Mouse (Mus musculus): ENCODE measurements around the gene Cfap97d2. TPM values are rescaled to one million over a fixed set of nuclear protein-coding genes. Genes with fewer than 3 reads are reported as not detected.

Cfap97d2 gene
- polyA plus RNA-seq, 1 experiment from 2014 or later = not detected

GRCm38 (mm10) chr8:13756982-13757804 lies 51.5 kb downstream of the Cfap97d2 start, which contains the start of gene Cdc16:
Gene Cdc16, plus strand, starts transcription at chr8:13757676.
- Histone ChIP-seq H3K27ac (peak within 1 kb of the TSS; percentile 91), H3K4me3 (replicated peaks) (peak within 1 kb of the TSS; percentile 98), H3K36me3 (peaks cover 9% of the 10 kb centered on the region), H3K4me1 (peaks cover 8% of the 10 kb centered on the region; the same call in 1 of the 2 replicates), H3K9ac (peak within 1 kb of the TSS; percentile 93), H3K4me2 (peak within 1 kb of the TSS; percentile 71), H3K9me3 (no peaks in the 10 kb centered on the region), H3K27me3 (replicated peaks) (no peaks in the 10 kb centered on the region)
- 8% methylated on average over 40 of the region's 40 CpGs for WGBS
- ATAC-seq (ENCODE audit: insufficient read depth, low FRiP score, low read depth) = peak; percentile 94

DNA sequence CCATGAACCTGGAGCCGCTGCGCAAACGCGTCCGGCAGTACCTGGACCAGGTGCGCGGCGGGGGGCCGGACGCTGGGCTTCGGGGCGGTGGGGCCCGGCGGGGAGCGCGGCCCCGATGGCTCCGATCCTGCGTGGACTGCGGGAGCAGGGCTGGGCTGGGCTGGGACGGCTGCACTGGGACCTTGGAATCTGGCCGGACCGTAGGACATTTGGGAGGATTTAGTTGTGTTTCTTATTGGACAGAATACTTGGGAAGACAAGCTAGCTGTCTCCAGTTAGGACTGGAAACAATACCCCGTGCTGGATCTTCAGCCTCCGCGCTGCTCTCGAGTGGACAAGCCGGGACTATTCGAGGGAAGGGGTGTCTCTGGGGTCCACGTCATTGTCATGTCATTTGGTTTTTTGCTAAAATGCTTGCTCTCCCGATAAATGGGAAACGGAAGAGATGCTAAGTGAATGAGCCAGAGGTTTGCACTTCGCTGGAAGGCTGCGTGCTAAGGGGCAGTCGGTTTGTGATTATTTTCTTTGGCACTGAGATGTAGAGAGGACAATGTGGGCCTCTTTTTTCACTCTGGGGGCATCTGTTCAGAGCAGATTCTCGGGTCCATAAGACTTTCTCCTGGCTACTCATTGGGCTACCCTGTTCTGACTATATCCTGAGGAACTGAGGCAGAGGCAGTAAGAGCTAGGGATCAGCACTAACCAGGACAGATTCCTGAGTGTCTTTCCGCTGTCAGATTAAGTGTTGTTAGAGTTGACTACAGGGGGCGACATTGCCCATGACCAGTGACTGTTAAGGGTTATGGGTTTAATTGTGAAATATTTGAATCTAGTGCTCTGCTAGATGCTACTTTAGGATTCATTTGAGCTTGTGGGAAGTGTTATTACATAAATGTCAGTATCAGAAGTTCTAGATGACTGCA lies 52.4 kb downstream of the Cfap97d2 start:
- Histone ChIP-seq H3K4me1 (peaks cover 8% of the 10 kb centered on the region; the same call in 1 of the 2 replicates), H3K4me3 (replicated peaks) (peak overlapping the region; percentile 98), H3K27ac (peak overlapping the region; percentile 91), H3K4me2 (peak overlapping the region; percentile 71), H3K9me3 (no peaks in the 10 kb centered on the region), H3K36me3 (peaks cover 16% of the 10 kb centered on the region), H3K9ac (peak overlapping the region; percentile 93), H3K27me3 (replicated peaks) (no peaks in the 10 kb centered on the region)
- under 1% methylated on average over 38 of the region's 38 CpGs for WGBS
- peak; percentile 57 for ATAC-seq (ENCODE audit: insufficient read depth, low FRiP score, low read depth)

GRCm38 (mm10) chr8:13769206-13769605 lies 63.5 kb downstream of the Cfap97d2 start:
- Histone ChIP-seq H3K27ac (no peak overlapping the region), H3K4me2 (no peak overlapping the region), H3K36me3 (peaks cover 69% of the 10 kb centered on the region), H3K9me3 (no peaks in the 10 kb centered on the region), H3K4me1 (no peaks in the 10 kb centered on the region), H3K9ac (no peak overlapping the region), H3K27me3 (replicated peaks) (no peaks in the 10 kb centered on the region), H3K4me3 (replicated peaks) (no peak overlapping the region)
- WGBS = 85% methylated on average over 11 of the region's 11 CpGs
- no peak for ATAC-seq (ENCODE audit: insufficient read depth, low FRiP score, low read depth)

DNA sequence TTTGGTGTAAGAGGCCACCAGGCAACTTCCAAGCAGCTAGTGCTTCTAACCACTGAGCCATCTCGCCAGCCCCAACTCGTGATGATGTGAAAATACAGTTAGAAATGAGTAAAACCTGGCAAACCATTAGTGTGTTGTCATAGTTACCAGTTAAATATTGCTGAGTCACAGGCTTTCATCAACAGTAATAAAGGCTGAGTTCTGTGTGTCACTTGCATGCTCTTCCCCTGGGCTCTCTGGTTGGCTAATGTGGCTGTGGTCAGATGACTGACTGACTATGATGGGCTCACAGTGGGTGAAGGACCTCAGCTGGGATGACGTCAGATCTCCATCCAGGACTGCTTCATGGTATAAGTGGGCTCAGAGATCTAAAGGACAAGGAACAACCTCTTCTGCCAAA lies 74.8 kb downstream of the Cfap97d2 start:
- WGBS = 77% methylated on average over 3 of the region's 3 CpGs
- no peak for ATAC-seq (ENCODE audit: insufficient read depth, low FRiP score, low read depth)
- Histone ChIP-seq H3K36me3 (peaks cover 32% of the 10 kb centered on the region), H3K4me3 (replicated peaks) (no peak overlapping the region), H3K9ac (no peak overlapping the region), H3K4me1 (peaks cover 7% of the 10 kb centered on the region; the same call in 1 of the 2 replicates), H3K4me2 (no peak overlapping the region), H3K9me3 (no peaks in the 10 kb centered on the region), H3K27ac (no peak overlapping the region), H3K27me3 (replicated peaks) (no peaks in the 10 kb centered on the region)

- peak within 1 kb of the TSS; percentile 84 for H3K4me3 ChIP-seq (replicated peaks)
- under 1% methylated on average over 47 of the region's 47 CpGs for WGBS
- peak within 1 kb of the TSS; percentile 98 for H3K27ac ChIP-seq
- peaks cover 11% of the 10 kb centered on the region for H3K4me1 ChIP-seq
- peak within 1 kb of the TSS; percentile 90 for H3K4me2 ChIP-seq
- peak within 1 kb of the TSS; percentile 86 for H3K9ac ChIP-seq
- ATAC-seq (ENCODE audit: insufficient read depth, low FRiP score, low read depth) = peak; percentile 95
- peaks cover 20% of the 10 kb centered on the region for H3K36me3 ChIP-seq
- H3K27me3 ChIP-seq (replicated peaks) = no peaks in the 10 kb centered on the region
- no peaks in the 10 kb centered on the region for H3K9me3 ChIP-seq
Observed at GRCm38 (mm10) chr8:13785250-13785763, 79.6 kb downstream of the Cfap97d2 start, which contains the start of gene Upf3a. Gene Upf3a, plus strand, starts transcription at chr8:13785615.

DNA sequence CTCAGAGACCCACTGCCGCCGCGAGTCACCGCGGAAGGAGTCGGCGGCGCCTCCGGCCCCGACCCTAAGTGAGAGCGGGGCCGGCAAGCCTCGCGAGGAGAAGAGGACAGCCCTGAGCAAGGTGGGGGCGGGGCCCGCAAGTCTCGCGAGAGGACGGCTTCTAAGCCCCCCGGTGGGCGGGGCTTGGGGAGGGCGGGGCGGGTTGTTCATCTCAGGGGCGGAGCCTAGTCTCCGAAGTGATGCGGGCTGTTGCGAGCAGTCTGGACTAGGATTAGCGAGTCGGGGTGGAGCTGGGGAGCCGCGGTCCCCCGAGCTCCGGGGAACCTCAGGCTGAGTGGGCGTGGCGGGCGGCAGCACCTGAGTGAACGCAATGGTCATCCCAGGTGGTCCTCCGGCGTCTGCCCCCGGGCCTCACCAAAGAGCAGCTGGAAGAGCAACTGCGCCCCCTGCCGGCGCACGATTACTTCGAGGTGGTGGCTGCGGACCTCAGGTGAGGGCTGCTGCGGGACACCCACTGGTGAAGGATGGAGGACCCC lies 80.1 kb downstream of the Cfap97d2 start:
- ATAC-seq (ENCODE audit: insufficient read depth, low FRiP score, low read depth) = peak; percentile 93
- H3K27ac ChIP-seq = peak overlapping the region; percentile 98
- H3K9me3 ChIP-seq = no peaks in the 10 kb centered on the region
- WGBS = 0% methylated on average over 46 of the region's 47 CpGs
- peak overlapping the region; percentile 90 for H3K4me2 ChIP-seq
- peaks cover 18% of the 10 kb centered on the region for H3K36me3 ChIP-seq
- peak overlapping the region; percentile 86 for H3K9ac ChIP-seq
- no peaks in the 10 kb centered on the region for H3K27me3 ChIP-seq (replicated peaks)
- peaks cover 11% of the 10 kb centered on the region for H3K4me1 ChIP-seq
- peak overlapping the region; percentile 84 for H3K4me3 ChIP-seq (replicated peaks)

GRCm38 (mm10) chr8:13789606-13790005 lies 83.9 kb downstream of the Cfap97d2 start:
- ATAC-seq (ENCODE audit: insufficient read depth, low FRiP score, low read depth) = no peak
- H3K4me3 ChIP-seq (replicated peaks) = no peak overlapping the region
- H3K9ac ChIP-seq = no peak overlapping the region
- no peaks in the 10 kb centered on the region for H3K9me3 ChIP-seq
- H3K4me1 ChIP-seq = peaks cover 9% of the 10 kb centered on the region
- H3K27ac ChIP-seq = no peak overlapping the region
- 94% methylated on average over 8 of the region's 8 CpGs for whole genome bisulfite sequencing
- no peaks in the 10 kb centered on the region for H3K27me3 ChIP-seq (replicated peaks)
- peaks cover 22% of the 10 kb centered on the region for H3K36me3 ChIP-seq
- no peak overlapping the region for H3K4me2 ChIP-seq

Other genes starting within 250 kb of the Cfap97d2 start
- 113 and 130 TPM in 2 replicates for gene Gas6, start 211.4 kb upstream of the Cfap97d2 start, polyA plus RNA-seq (2015; fragmentation: Nextera tagmentation; extraction: Ambion mirVana)
- gene 1700029H14Rik, start 143.4 kb upstream of the Cfap97d2 start, polyA plus RNA-seq (2015; fragmentation: Nextera tagmentation; extraction: Ambion mirVana) = not detected in 2 replicates
- gene Rasa3, start 28.3 kb upstream of the Cfap97d2 start, polyA plus RNA-seq (2015; fragmentation: Nextera tagmentation; extraction: Ambion mirVana) = 26.0 and 27.0 TPM in 2 replicates
- 151 and 167 TPM in 2 replicates for gene Cdc16, start 51.8 kb downstream of the Cfap97d2 start, polyA plus RNA-seq (2015; fragmentation: Nextera tagmentation; extraction: Ambion mirVana)
- 41.4 and 41.6 TPM in 2 replicates for gene Upf3a, start 79.7 kb downstream of the Cfap97d2 start, polyA plus RNA-seq (2015; fragmentation: Nextera tagmentation; extraction: Ambion mirVana)
- gene AF366264, start 132.5 kb downstream of the Cfap97d2 start, polyA plus RNA-seq (2015; fragmentation: Nextera tagmentation; extraction: Ambion mirVana) = not detected in 2 replicates
- gene Champ1, start 163.8 kb downstream of the Cfap97d2 start, polyA plus RNA-seq (2015; fragmentation: Nextera tagmentation; extraction: Ambion mirVana) = 26.9 and 27.9 TPM in 2 replicates
- 46.2 and 53.4 TPM in 2 replicates for gene Coprs, start 184.4 kb downstream of the Cfap97d2 start, polyA plus RNA-seq (2015; fragmentation: Nextera tagmentation; extraction: Ambion mirVana)

Measured in stomach, embryonic 15.5 days (tissue).